Mouse (Mus musculus): ENCODE results near the gene Abcd3.
"Not testable (repeated sequence)": the region's sequence is repeated elsewhere in the genome, so short reads cannot be mapped to it uniquely, and the experiment has no call there.

Abcd3 gene

GRCm38 (mm10) chr3:121818736-121819396 lies 3.8 kb upstream of the Abcd3 start:
- DNase-seq (ENCODE audit: low spot score in 2 of 2): no peak

- no peak for DNase-seq (ENCODE audit: low spot score in 2 of 2)
Measured at GRCm38 (mm10) chr3:121815549-121816235, 590 bp upstream of the Abcd3 start.

- no peak for DNase-seq (ENCODE audit: low spot score in 2 of 2)
Measured at GRCm38 (mm10) chr3:121814413-121814864, 663 bp downstream of the Abcd3 start.

GRCm38 (mm10) chr3:121813834-121814233 lies 1.3 kb downstream of the Abcd3 start:
- DNase-seq (ENCODE audit: low spot score in 2 of 2): no peak

GRCm38 (mm10) chr3:121808246-121808645 lies 6.9 kb downstream of the Abcd3 start:
- DNase-seq (ENCODE audit: low spot score in 2 of 2): no peak

GRCm38 (mm10) chr3:121794214-121794613 lies 20.9 kb downstream of the Abcd3 start:
- no peak for DNase-seq (ENCODE audit: low spot score in 2 of 2)

- DNase-seq (ENCODE audit: low spot score in 2 of 2): no peak
Measured at GRCm38 (mm10) chr3:121792246-121792645, 22.9 kb downstream of the Abcd3 start.

GRCm38 (mm10) chr3:121790442-121790841 lies 24.7 kb downstream of the Abcd3 start:
- DNase-seq (ENCODE audit: low spot score in 2 of 2): no peak

GRCm38 (mm10) chr3:121789790-121790189 lies 25.3 kb downstream of the Abcd3 start:
- no peak for DNase-seq (ENCODE audit: low spot score in 2 of 2)

- no peak for DNase-seq (ENCODE audit: low spot score in 2 of 2)
Measured at GRCm38 (mm10) chr3:121783020-121783419, 32.1 kb downstream of the Abcd3 start.

- DNase-seq (ENCODE audit: low spot score in 2 of 2): peak in 1 of 2 experiments; percentile 15
Measured at GRCm38 (mm10) chr3:121777943-121778342, 37.2 kb downstream of the Abcd3 start.

- not testable (repeated sequence) for DNase-seq (ENCODE audit: low spot score in 2 of 2)
Measured at GRCm38 (mm10) chr3:121773336-121773735, 41.8 kb downstream of the Abcd3 start.

GRCm38 (mm10) chr3:121768770-121769169 lies 46.3 kb downstream of the Abcd3 start:
- DNase-seq (ENCODE audit: low spot score in 2 of 2): no peak

- no peak for DNase-seq (ENCODE audit: low spot score in 2 of 2)
Measured at GRCm38 (mm10) chr3:121766818-121767217, 48.3 kb downstream of the Abcd3 start.

- DNase-seq (ENCODE audit: low spot score in 2 of 2): no peak
Measured at GRCm38 (mm10) chr3:121766048-121766447, 49.1 kb downstream of the Abcd3 start.

GRCm38 (mm10) chr3:121762056-121762852 lies 52.8 kb downstream of the Abcd3 start:
- DNase-seq (ENCODE audit: low spot score in 2 of 2): no peak

- DNase-seq (ENCODE audit: low spot score in 2 of 2): no peak
Measured at GRCm38 (mm10) chr3:121758373-121758772, 56.7 kb downstream of the Abcd3 start.

- DNase-seq (ENCODE audit: low spot score in 2 of 2): no peak
Measured at GRCm38 (mm10) chr3:121755152-121755551, 60.0 kb downstream of the Abcd3 start.

GRCm38 (mm10) chr3:121754319-121755090 lies 60.6 kb downstream of the Abcd3 start:
- DNase-seq (ENCODE audit: low spot score in 2 of 2): not testable (repeated sequence)

- DNase-seq (ENCODE audit: low spot score in 2 of 2): not testable (repeated sequence)
Measured at GRCm38 (mm10) chr3:121741186-121741848, 73.8 kb downstream of the Abcd3 start.
